Mouse (Mus musculus) kidney, adult 2 months (tissue): ENCODE data around the gene Dab2ip.

Experiments used
- CTCF ChIP-seq: fragments of 200-500 bp; conservative IDR thresholded peaks from 2 replicates; pipeline ENCODE4 v1.5.1; 2011; ENCODE audit warnings: low read depth, mild to moderate bottlenecking, control low read depth, low read length, moderate library complexity, mixed read lengths; ENCODE audit not compliant: insufficient read depth, insufficient read length
- POLR2A ChIP-seq: fragments of 200-500 bp; IDR thresholded peaks from one replicate; pipeline ENCODE4 v1.6.1; 2011; ENCODE audit warnings: low read depth, low read length, control low read depth

GRCm38 (mm10) chr2:35739669-35740254, 181.7 kb downstream of the Dab2ip start:
- TF ChIP-seq CTCF (no peak), POLR2A (no peak)
